7 mouse cellular contexts compared by ENCODE assay signal in the genomic region with DNA sequence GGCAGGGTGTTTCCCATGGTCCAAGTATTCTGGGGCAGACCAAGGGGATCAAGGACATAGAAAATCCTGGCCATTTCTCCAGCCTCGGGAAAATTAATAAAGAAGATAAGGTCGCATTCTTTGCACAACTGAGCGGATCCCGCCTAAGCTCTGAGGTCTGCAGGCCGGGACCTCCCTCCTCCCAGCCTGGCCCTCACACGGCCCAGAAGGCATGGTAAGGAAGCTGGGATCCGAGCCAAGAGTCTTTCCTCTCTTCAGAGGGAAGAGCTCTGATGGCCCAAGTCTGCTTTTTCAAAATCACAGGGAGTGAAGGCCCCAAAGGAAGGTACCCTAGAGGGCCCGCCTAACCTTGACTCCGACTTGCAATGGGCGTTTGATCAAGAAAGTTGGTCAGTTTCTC.
DNase-seq lines count a peak whose midpoint lies in the region; ATAC-seq and TF ChIP-seq lines count a peak whose summit lies in the region.

No protein-coding gene starts in this region.

- peak overlapping the region; percentile 92 for H3K27ac ChIP-seq in limb, embryonic 10.5 days

- no peak for ATAC-seq in frontal cortex, adult (ENCODE audit: low TSS enrichment)
- no peak for ATAC-seq in activated CD4-positive, CD25-positive, alpha-beta regulatory T cell, adult 4 months

- peak; percentile 14 for DNase-seq in NIH3T3 (ENCODE audit: low read depth)
- peak; percentile 71 for DNase-seq in brain, embryonic 14.5 days (ENCODE audit: low read depth)
- peak; percentile 13 for DNase-seq in heart, postnatal 25 days (ENCODE audit: low spot score)
- peak; percentile 39 for DNase-seq in limb, embryonic 10.5 days (ENCODE audit: low spot score)
- DNase-seq in neural tube, embryonic 10.5 days (ENCODE audit: extremely low spot score, low spot score): peak; percentile 29

- no peak for TF ChIP-seq CTCF in brain, embryonic 14.5 days (IDR thresholded peaks at IDR 0.05; ENCODE audit: borderline replicate concordance, extremely low read depth, insufficient read depth, insufficient read length)

- H3K27me3 ChIP-seq in limb, embryonic 10.5 days (ENCODE audit: low read depth, poor library complexity, severe bottlenecking): no peaks in the 10 kb centered on the region

- intact Hi-C loops in heart, postnatal 25 days (cut with DNase I): loop anchor here (2.0 kb wide), 1 partner anchor 82 kb away; no protein-coding TSS in a partner anchor

- H3K4me3 ChIP-seq in limb, embryonic 10.5 days: peak overlapping the region; percentile 51

- H3K9me3 ChIP-seq in limb, embryonic 10.5 days (replicated peaks): no peaks in the 10 kb centered on the region

- WGBS in limb, embryonic 10.5 days: 60% methylated on average over 10 of the region's 10 CpGs

- no peak for TF ChIP-seq POLR2A in brain, embryonic 14.5 days (IDR thresholded peaks at IDR 0.05; ENCODE audit: borderline replicate concordance, extremely low read depth, insufficient read depth, insufficient read length, poor library complexity, severe bottlenecking)

- no peaks in the 10 kb centered on the region for H3K36me3 ChIP-seq in limb, embryonic 10.5 days

- H3K4me1 ChIP-seq in limb, embryonic 10.5 days: peaks cover 20% of the 10 kb centered on the region

Comparison
In these comparisons a context has a peak if more than half of its experiments do, and no peak if none do; other contexts are left out.
1. DNase-seq: peak in every context shown above with its lines; median percentile 71 in brain, embryonic 14.5 days; 39 in limb, embryonic 10.5 days; 29 in neural tube, embryonic 10.5 days; 14 in NIH3T3; 13 in heart, postnatal 25 days.